Mouse (Mus musculus) liver, adult 2 months (tissue): ENCODE data around the gene Gm10271.

Source experiments
- CTCF ChIP-seq: fragments of 200-500 bp; IDR thresholded peaks from 2 replicates; pipeline ENCODE4 v1.5.1; 2011; ENCODE audit warnings: low read depth, low read length, control low read depth
- POLR2A ChIP-seq: fragments of 200-500 bp; IDR thresholded peaks from 2 replicates; pipeline ENCODE4 v1.6.1; 2011; ENCODE audit warnings: low read length, control low read depth; ENCODE audit not compliant: insufficient read depth; ENCODE audit errors: extremely low read depth

DNA sequence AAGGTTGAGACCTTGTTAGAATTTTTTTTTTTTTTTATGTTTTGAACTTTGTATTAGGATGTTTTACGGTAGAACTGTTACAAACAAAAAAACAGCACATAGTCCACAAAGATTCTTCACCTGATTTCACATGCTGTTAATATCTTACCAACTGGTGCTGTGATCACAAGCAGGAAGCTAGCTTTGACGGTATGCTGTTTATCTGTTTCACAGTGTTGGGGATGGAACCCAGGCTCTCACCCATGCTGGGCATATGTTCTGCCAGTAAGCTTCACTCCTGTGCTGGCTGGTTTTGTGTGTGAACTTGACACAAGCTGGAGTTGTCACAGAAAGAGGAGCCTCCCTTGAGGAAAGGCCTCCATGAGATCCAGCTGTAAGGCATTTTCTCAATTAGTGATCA, 5.4 kb upstream of the Gm10271 start:
- TF ChIP-seq CTCF (no peak), POLR2A (no peak)
